Mouse (Mus musculus): ENCODE data around the gene Susd2. TPM values are rescaled to one million over a fixed set of nuclear protein-coding genes. Genes with fewer than 3 reads are reported as not detected.

Gene Susd2
- polyA plus RNA-seq, 1 experiment from 2014 or later = 2.4 TPM

- peaks cover 7% of the 10 kb centered on the region for H3K36me3 ChIP-seq (ENCODE audit: control insufficient read depth, insufficient read depth, low read length)
- DNase-seq (ENCODE audit: low spot score) (no peak), ATAC-seq (ENCODE audit: insufficient read depth, low FRiP score, low TSS enrichment) (no peak)
- 89% methylated on average over 4 of the region's 4 CpGs for WGBS
- H3K9me3 ChIP-seq (ENCODE audit: control insufficient read depth, low read length) = no peaks in the 10 kb centered on the region
- H3K4me3 ChIP-seq (ENCODE audit: low read depth, low read length) = no peak overlapping the region
- no peak overlapping the region for H3K9ac ChIP-seq (ENCODE audit: low read length)
- H3K4me1 ChIP-seq (ENCODE audit: control insufficient read depth, insufficient read depth, low read length) = peaks cover 6% of the 10 kb centered on the region; the same call in 1 of the 2 replicates
- H3K4me2 ChIP-seq (ENCODE audit: low read depth) = no peak overlapping the region
- no peaks in the 10 kb centered on the region for H3K27me3 ChIP-seq (ENCODE audit: control insufficient read depth, insufficient read depth, low read length)
- H3K27ac ChIP-seq (ENCODE audit: low read depth, low read length) = no peak overlapping the region
Observed at GRCm38 (mm10) chr10:75662575-75662974, 18.8 kb upstream of the Susd2 start.

- H3K9me3 ChIP-seq (ENCODE audit: control insufficient read depth, low read length) = no peaks in the 10 kb centered on the region
- WGBS = 87% methylated on average over 3 of the region's 3 CpGs
- no peak overlapping the region for H3K9ac ChIP-seq (ENCODE audit: low read length)
- no peak overlapping the region for H3K4me3 ChIP-seq (ENCODE audit: low read depth, low read length)
- H3K27ac ChIP-seq (ENCODE audit: low read depth, low read length) = no peak overlapping the region
- no peak overlapping the region for H3K4me2 ChIP-seq (ENCODE audit: low read depth)
- H3K36me3 ChIP-seq (ENCODE audit: control insufficient read depth, insufficient read depth, low read length) = peaks cover 9% of the 10 kb centered on the region
- DNase-seq (ENCODE audit: low spot score) = no peak
- H3K27me3 ChIP-seq (ENCODE audit: control insufficient read depth, insufficient read depth, low read length) = no peaks in the 10 kb centered on the region
- no peak for ATAC-seq (ENCODE audit: insufficient read depth, low FRiP score, low TSS enrichment)
- H3K4me1 ChIP-seq (ENCODE audit: control insufficient read depth, insufficient read depth, low read length) = peaks cover 4% of the 10 kb centered on the region; the same call in 1 of the 2 replicates
Observed at GRCm38 (mm10) chr10:75661876-75662275, 18.1 kb upstream of the Susd2 start.

GRCm38 (mm10) chr10:75661381-75661780, 17.6 kb upstream of the Susd2 start:
- H3K4me2 ChIP-seq (ENCODE audit: low read depth) = no peak overlapping the region
- no peaks in the 10 kb centered on the region for H3K9me3 ChIP-seq (ENCODE audit: control insufficient read depth, low read length)
- 89% methylated on average over 6 of the region's 6 CpGs for WGBS
- H3K9ac ChIP-seq (ENCODE audit: low read length) = no peak overlapping the region
- H3K36me3 ChIP-seq (ENCODE audit: control insufficient read depth, insufficient read depth, low read length) = peaks cover 14% of the 10 kb centered on the region
- no peak for ATAC-seq (ENCODE audit: insufficient read depth, low FRiP score, low TSS enrichment)
- H3K4me3 ChIP-seq (ENCODE audit: low read depth, low read length) = no peak overlapping the region
- no peaks in the 10 kb centered on the region for H3K27me3 ChIP-seq (ENCODE audit: control insufficient read depth, insufficient read depth, low read length)
- H3K4me1 ChIP-seq (ENCODE audit: control insufficient read depth, insufficient read depth, low read length) = no peaks in the 10 kb centered on the region
- DNase-seq (ENCODE audit: low spot score) = no peak
- no peak overlapping the region for H3K27ac ChIP-seq (ENCODE audit: low read depth, low read length)

GRCm38 (mm10) chr10:75657772-75658171, 14.0 kb upstream of the Susd2 start:
- Histone ChIP-seq H3K9me3 (ENCODE audit: control insufficient read depth, low read length) (no peaks in the 10 kb centered on the region), H3K27ac (ENCODE audit: low read depth, low read length) (no peak overlapping the region), H3K27me3 (ENCODE audit: control insufficient read depth, insufficient read depth, low read length) (no peaks in the 10 kb centered on the region), H3K4me3 (ENCODE audit: low read depth, low read length) (no peak overlapping the region), H3K9ac (ENCODE audit: low read length) (no peak overlapping the region), H3K4me2 (ENCODE audit: low read depth) (no peak overlapping the region), H3K4me1 (ENCODE audit: control insufficient read depth, insufficient read depth, low read length) (no peaks in the 10 kb centered on the region), H3K36me3 (ENCODE audit: control insufficient read depth, insufficient read depth, low read length) (peaks cover 12% of the 10 kb centered on the region)
- 95% methylated on average over 7 of the region's 7 CpGs for WGBS
- DNase-seq (ENCODE audit: low spot score) (no peak), ATAC-seq (ENCODE audit: insufficient read depth, low FRiP score, low TSS enrichment) (no peak)

GRCm38 (mm10) chr10:75657165-75657564, 13.4 kb upstream of the Susd2 start:
- Histone ChIP-seq H3K27ac (ENCODE audit: low read depth, low read length) (no peak overlapping the region), H3K36me3 (ENCODE audit: control insufficient read depth, insufficient read depth, low read length) (peaks cover 12% of the 10 kb centered on the region)

GRCm38 (mm10) chr10:75654053-75654452, 10.2 kb upstream of the Susd2 start:
- H3K36me3 ChIP-seq (ENCODE audit: control insufficient read depth, insufficient read depth, low read length) = peaks cover 12% of the 10 kb centered on the region
- DNase-seq (ENCODE audit: low spot score) (no peak), ATAC-seq (ENCODE audit: insufficient read depth, low FRiP score, low TSS enrichment) (no peak)
- 93% methylated on average over 4 of the region's 4 CpGs for WGBS
- H3K4me1 ChIP-seq (ENCODE audit: control insufficient read depth, insufficient read depth, low read length) = no peaks in the 10 kb centered on the region
- no peaks in the 10 kb centered on the region for H3K27me3 ChIP-seq (ENCODE audit: control insufficient read depth, insufficient read depth, low read length)
- no peak overlapping the region for H3K4me2 ChIP-seq (ENCODE audit: low read depth)
- H3K9ac ChIP-seq (ENCODE audit: low read length) = no peak overlapping the region
- H3K9me3 ChIP-seq (ENCODE audit: control insufficient read depth, low read length) = no peaks in the 10 kb centered on the region
- no peak overlapping the region for H3K4me3 ChIP-seq (ENCODE audit: low read depth, low read length)
- H3K27ac ChIP-seq (ENCODE audit: low read depth, low read length) = no peak overlapping the region

More at GRCm38 (mm10) chr10:75657165-75657564, 13.4 kb upstream of the Susd2 start:
- no peak overlapping the region for H3K9ac ChIP-seq (ENCODE audit: low read length)
- H3K4me2 ChIP-seq (ENCODE audit: low read depth) = no peak overlapping the region
- no peaks in the 10 kb centered on the region for H3K27me3 ChIP-seq (ENCODE audit: control insufficient read depth, insufficient read depth, low read length)
- H3K9me3 ChIP-seq (ENCODE audit: control insufficient read depth, low read length) = no peaks in the 10 kb centered on the region
- no peak overlapping the region for H3K4me3 ChIP-seq (ENCODE audit: low read depth, low read length)
- no peaks in the 10 kb centered on the region for H3K4me1 ChIP-seq (ENCODE audit: control insufficient read depth, insufficient read depth, low read length)
- 95% methylated on average over 5 of the region's 5 CpGs for WGBS
- no peak for DNase-seq (ENCODE audit: low spot score)
- no peak for ATAC-seq (ENCODE audit: insufficient read depth, low FRiP score, low TSS enrichment)

GRCm38 (mm10) chr10:75651381-75652068, 7.7 kb upstream of the Susd2 start:
- H3K4me2 ChIP-seq (ENCODE audit: low read depth) = no peak overlapping the region
- no peak overlapping the region for H3K4me3 ChIP-seq (ENCODE audit: low read depth, low read length)
- DNase-seq (ENCODE audit: low spot score) (no peak), ATAC-seq (ENCODE audit: insufficient read depth, low FRiP score, low TSS enrichment) (no peak)
- WGBS = 95% methylated on average over 16 of the region's 16 CpGs
- peaks cover 10% of the 10 kb centered on the region for H3K36me3 ChIP-seq (ENCODE audit: control insufficient read depth, insufficient read depth, low read length)
- H3K27me3 ChIP-seq (ENCODE audit: control insufficient read depth, insufficient read depth, low read length) = no peaks in the 10 kb centered on the region
- no peaks in the 10 kb centered on the region for H3K4me1 ChIP-seq (ENCODE audit: control insufficient read depth, insufficient read depth, low read length)
- H3K9ac ChIP-seq (ENCODE audit: low read length) = no peak overlapping the region
- H3K27ac ChIP-seq (ENCODE audit: low read depth, low read length) = no peak overlapping the region
- no peaks in the 10 kb centered on the region for H3K9me3 ChIP-seq (ENCODE audit: control insufficient read depth, low read length)

- 93% methylated on average over 6 of the region's 6 CpGs for WGBS
- H3K4me1 ChIP-seq (ENCODE audit: control insufficient read depth, insufficient read depth, low read length) = no peaks in the 10 kb centered on the region
- no peak for ATAC-seq (ENCODE audit: insufficient read depth, low FRiP score, low TSS enrichment)
- H3K27me3 ChIP-seq (ENCODE audit: control insufficient read depth, insufficient read depth, low read length) = no peaks in the 10 kb centered on the region
- H3K36me3 ChIP-seq (ENCODE audit: control insufficient read depth, insufficient read depth, low read length) = peaks cover 8% of the 10 kb centered on the region
- no peak overlapping the region for H3K4me3 ChIP-seq (ENCODE audit: low read depth, low read length)
- H3K9ac ChIP-seq (ENCODE audit: low read length) = no peak overlapping the region
- no peak overlapping the region for H3K27ac ChIP-seq (ENCODE audit: low read depth, low read length)
- no peak for DNase-seq (ENCODE audit: low spot score)
- no peak overlapping the region for H3K4me2 ChIP-seq (ENCODE audit: low read depth)
- H3K9me3 ChIP-seq (ENCODE audit: control insufficient read depth, low read length) = no peaks in the 10 kb centered on the region
Observed at GRCm38 (mm10) chr10:75650306-75650902, 6.6 kb upstream of the Susd2 start.

- Histone ChIP-seq H3K4me3 (ENCODE audit: low read depth, low read length) (no peak overlapping the region), H3K27me3 (ENCODE audit: control insufficient read depth, insufficient read depth, low read length) (no peaks in the 10 kb centered on the region), H3K4me2 (ENCODE audit: low read depth) (no peak overlapping the region), H3K4me1 (ENCODE audit: control insufficient read depth, insufficient read depth, low read length) (0 out of 2 replicates have a peak, but pooled peaks cover under 1% of the 10 kb centered on the region), H3K9me3 (ENCODE audit: control insufficient read depth, low read length) (no peaks in the 10 kb centered on the region), H3K36me3 (ENCODE audit: control insufficient read depth, insufficient read depth, low read length) (peaks cover 8% of the 10 kb centered on the region), H3K27ac (ENCODE audit: low read depth, low read length) (no peak overlapping the region), H3K9ac (ENCODE audit: low read length) (no peak overlapping the region)
- no peak for ATAC-seq (ENCODE audit: insufficient read depth, low FRiP score, low TSS enrichment)
- 94% methylated on average over 4 of the region's 4 CpGs for WGBS
- no peak for DNase-seq (ENCODE audit: low spot score)
Observed at GRCm38 (mm10) chr10:75649406-75649995, 5.7 kb upstream of the Susd2 start.
